Mouse (Mus musculus): ENCODE measurements at regions not wholly inside any gene's neighbourhood (a gene's known extent, or its start where the extent isn't known, plus 50 kb on each side); places are given as distances from the start of the nearest gene placed in this dataset.
A peak's percentile ranks its signal among the peaks of the same experiment; 100 is the strongest.

- DNase-seq: no peak
Measured at GRCm38 (mm10) chr14:80789131-80789530, 805.2 kb downstream of the Olfm4 start.

- no peak for DNase-seq
Measured at GRCm38 (mm10) chr14:80799370-80799959, 815.6 kb downstream of the Olfm4 start.

- DNase-seq: no peak
Measured at GRCm38 (mm10) chr14:80830476-80830875, 846.6 kb downstream of the Olfm4 start.

GRCm38 (mm10) chr14:80844550-80844949, 860.7 kb downstream of the Olfm4 start:
- no peak for DNase-seq

GRCm38 (mm10) chr14:80845576-80846269, 861.8 kb downstream of the Olfm4 start:
- DNase-seq: peak; percentile 48

GRCm38 (mm10) chr14:80846420-80847083, 862.7 kb downstream of the Olfm4 start:
- no peak for DNase-seq

Measured in lung, postnatal 14 days (tissue).